31 mouse cellular contexts compared by ENCODE assay signal in the genomic region with DNA sequence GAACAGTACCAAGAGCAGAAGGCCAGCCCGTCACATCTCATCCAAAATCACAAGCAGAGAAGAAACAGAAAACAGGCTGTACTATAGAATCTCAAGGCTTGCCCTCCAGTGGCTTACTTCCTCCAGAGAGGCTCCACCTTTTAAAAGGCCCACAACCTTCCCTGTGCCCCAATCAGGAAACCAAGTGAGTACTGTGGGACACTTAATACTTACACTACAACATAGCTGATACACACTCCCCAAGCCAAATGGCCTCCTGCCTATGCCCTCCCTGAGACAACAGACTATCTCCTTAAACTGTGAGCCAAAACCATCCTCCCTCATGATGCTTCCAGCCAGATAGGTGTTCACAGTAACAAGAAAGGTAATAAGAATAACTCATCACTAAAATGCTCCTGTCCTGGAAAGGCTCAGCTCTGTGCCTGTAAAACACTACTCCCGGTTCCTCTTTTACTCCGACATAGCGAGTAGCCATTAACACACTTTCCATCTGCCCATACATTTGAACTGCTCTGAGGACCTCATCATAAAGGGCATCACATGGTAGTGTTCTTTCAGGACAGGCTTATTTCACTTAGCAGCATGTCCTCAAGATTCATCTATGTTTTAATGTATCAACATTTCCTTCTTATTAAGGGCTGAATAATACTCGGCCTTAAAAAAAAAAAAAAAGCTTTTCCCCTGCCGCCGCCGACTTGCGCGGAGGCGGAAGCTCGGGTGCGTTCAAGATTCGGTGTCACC. TPM values are rescaled to one million over a fixed set of nuclear protein-coding genes. Genes with fewer than 3 reads are reported as not detected.
A peak's percentile ranks its signal among the peaks of the same experiment; 100 is the strongest.
DNase-seq lines count a peak whose midpoint lies in the region; ATAC-seq and TF ChIP-seq lines count a peak whose summit lies in the region.
"Had no signal": no experiment of that assay in that cellular context is flagged by ENCODE, and none has a peak within 500 bp of the region (broad histone marks: within the 10 kb centered on the region; RNA-seq: fewer than 3 reads in every experiment).

No protein-coding gene starts in this region.

- ATAC-seq in liver, embryonic 14.5 days (ENCODE audit: insufficient read depth): no peak
- ATAC-seq in hindbrain, embryonic 11.5 days (ENCODE audit: low FRiP score): no peak
- ATAC-seq: forebrain, embryonic 15.5 days had no signal

- WGBS in liver, embryonic 14.5 days (ENCODE audit: insufficient replicate concordance): 88% methylated on average over 14 of the region's 14 CpGs
- 96% methylated on average over 14 of the region's 14 CpGs for WGBS in hindbrain, embryonic 11.5 days

- H3K4me3 ChIP-seq in liver, embryonic 14.5 days (ENCODE audit: insufficient read depth in 1 of 2, low read depth in 2 of 2, low read length in 2 of 2): no peak overlapping the region
- no peak overlapping the region for H3K4me3 ChIP-seq in hindbrain, embryonic 11.5 days (ENCODE audit: low read depth, low read length)
- H3K4me3 ChIP-seq: embryonic facial prominence, embryonic 10.5 days; embryonic facial prominence, embryonic 15.5 days; forebrain, embryonic 15.5 days; gastrocnemius, adult 2 months; heart, embryonic 10.5 days; hindbrain, embryonic 13.5 days had no signal

- TF ChIP-seq EP300 in liver, embryonic 14.5 days (IDR thresholded peaks at IDR 0.05; ENCODE audit: low read depth): no peak

- H3K9me3 ChIP-seq in liver, embryonic 14.5 days (ENCODE audit: control insufficient read depth, low read length): no peaks in the 10 kb centered on the region
- no peaks in the 10 kb centered on the region for H3K9me3 ChIP-seq in hindbrain, embryonic 11.5 days (ENCODE audit: control insufficient read depth, low read length)
- H3K9me3 ChIP-seq: embryonic facial prominence, embryonic 10.5 days; embryonic facial prominence, embryonic 15.5 days; forebrain, embryonic 15.5 days; G1E; heart, embryonic 10.5 days; hindbrain, embryonic 13.5 days had no signal

- H3K27me3 ChIP-seq in liver, embryonic 14.5 days (ENCODE audit: control insufficient read depth, insufficient read depth, low read length): no peaks in the 10 kb centered on the region
- H3K27me3 ChIP-seq in hindbrain, embryonic 11.5 days (ENCODE audit: control insufficient read depth, insufficient read depth, low read length): no peaks in the 10 kb centered on the region
- H3K27me3 ChIP-seq: embryonic facial prominence, embryonic 15.5 days; forebrain, embryonic 15.5 days; hindbrain, embryonic 13.5 days had no signal

- peak overlapping the region; percentile 27 for H3K4me2 ChIP-seq in liver, embryonic 14.5 days (ENCODE audit: low read depth)
- H3K4me2 ChIP-seq in hindbrain, embryonic 11.5 days (replicated peaks; ENCODE audit: low read depth, low read length): no peak overlapping the region
- H3K4me2 ChIP-seq: embryonic facial prominence, embryonic 15.5 days; forebrain, embryonic 15.5 days; hindbrain, embryonic 13.5 days; lung, embryonic 14.5 days had no signal

- DNase-seq in spleen, adult 12 weeks (ENCODE audit: low spot score): peak; percentile 3
- no peak for DNase-seq in spleen, postnatal 36 days (ENCODE audit: low spot score in 2 of 2)
- peak; percentile 54 for DNase-seq in c-Kit-negative CD71-positive TER-119-positive erythroid progenitor cells, embryonic 14.5 days (ENCODE audit: low read depth, low spot score)
- DNase-seq in liver, embryonic 14.5 days (ENCODE audit: low read depth in 3 of 3, low spot score in 3 of 3): no peak
- DNase-seq in frontal cortex, adult 2 months (ENCODE audit: extremely low spot score in 1 of 2, low spot score in 1 of 2): no peak
- no peak for DNase-seq in heart, adult 8-10 months (ENCODE audit: low spot score)
- DNase-seq in hindbrain, embryonic 11.5 days (ENCODE audit: low spot score): no peak
- DNase-seq: adrenal gland, postnatal 14 days; cerebellum, adult 2 months; cerebellum, postnatal 14 days; gastrocnemius, adult 2 months; heart, postnatal 36 days; kidney, adult 11 months; kidney, postnatal 14 days; left cerebral cortex, postnatal 4 days; lung, embryonic 14.5 days; lung, postnatal 14 days; midbrain, embryonic 14.5 days; retina, postnatal 1 day; right cerebral cortex, postnatal 14 days; spleen, adult 18-20 months; thymus, adult 18-20 months; thymus, postnatal 25 days had no signal

- no peak for TF ChIP-seq CTCF in liver, embryonic 14.5 days (IDR thresholded peaks at IDR 0.05; ENCODE audit: low read depth)

- peaks cover 40 to 48% of the 10 kb centered on the region in 2 experiments for H3K4me1 ChIP-seq in liver, embryonic 14.5 days (replicated peaks; ENCODE audit: control insufficient read depth in 2 of 2, insufficient read depth in 2 of 2, low read length in 1 of 2)
- H3K4me1 ChIP-seq in hindbrain, embryonic 11.5 days (replicated peaks; ENCODE audit: control insufficient read depth, insufficient read depth, low read length): no peaks in the 10 kb centered on the region
- H3K4me1 ChIP-seq: heart, embryonic 10.5 days had no signal

- peak overlapping the region; percentile 34 for H3K9ac ChIP-seq in liver, embryonic 14.5 days (replicated peaks)
- no peak overlapping the region for H3K9ac ChIP-seq in hindbrain, embryonic 11.5 days (ENCODE audit: low read depth, low read length)
- H3K9ac ChIP-seq: embryonic facial prominence, embryonic 15.5 days; forebrain, embryonic 15.5 days; hindbrain, embryonic 13.5 days; lung, embryonic 14.5 days had no signal

- H3K27ac ChIP-seq in liver, embryonic 14.5 days: peak overlapping the region; percentile 69
- no peak overlapping the region for H3K27ac ChIP-seq in hindbrain, embryonic 11.5 days (ENCODE audit: low read depth, low read length)
- H3K27ac ChIP-seq: embryonic facial prominence, embryonic 10.5 days; embryonic facial prominence, embryonic 15.5 days; forebrain, embryonic 15.5 days; gastrocnemius, adult 2 months; heart, embryonic 10.5 days; hindbrain, embryonic 13.5 days; stomach, postnatal 0 days had no signal

- H3K36me3 ChIP-seq in liver, embryonic 14.5 days (replicated peaks; ENCODE audit: control insufficient read depth, insufficient read depth, low read depth): no peaks in the 10 kb centered on the region
- no peaks in the 10 kb centered on the region for H3K36me3 ChIP-seq in hindbrain, embryonic 11.5 days (ENCODE audit: control insufficient read depth, insufficient read depth, low read length)
- H3K36me3 ChIP-seq: embryonic facial prominence, embryonic 10.5 days; embryonic facial prominence, embryonic 15.5 days; forebrain, embryonic 15.5 days; heart, embryonic 10.5 days had no signal

RNA-seq across cellular contexts. Expression of a gene that starts 6.3 kb away (rescaled TPM):
- 6.6 and 8.1 TPM in 2 replicates for polyA plus RNA-seq in liver, embryonic 14.5 days (2012; rRNA removed)
- polyA plus RNA-seq in liver, embryonic 14.5 days (2014; fragmentation: Nextera tagmentation; extraction: Ambion mirVana): 10.9 and 12.3 TPM in 2 replicates
- 23.8 and 31.2 TPM in 2 replicates for polyA plus RNA-seq in frontal cortex, adult 2 months (2012; rRNA removed)
- total RNA-seq in heart, adult 8-10 months (2022): 1 to 10 TPM; 7.4 to 9.0 (median 7.8) TPM
- 11.1 and 11.4 TPM in 2 replicates for polyA plus RNA-seq in hindbrain, embryonic 11.5 days (2014; fragmentation: Nextera tagmentation; extraction: Ambion mirVana)
- total RNA-seq: monocyte, adult 5-6 weeks had no signal

RNA-seq across cellular contexts. Expression of a gene that starts 36.6 kb away (rescaled TPM):
- polyA plus RNA-seq in liver, embryonic 14.5 days (2012; rRNA removed): 5.2 and 8.5 TPM in 2 replicates
- 12.1 and 15.2 TPM in 2 replicates for polyA plus RNA-seq in liver, embryonic 14.5 days (2014; fragmentation: Nextera tagmentation; extraction: Ambion mirVana)
- polyA plus RNA-seq in frontal cortex, adult 2 months (2012; rRNA removed): 44.6 and 46.0 TPM in 2 replicates
- 10 to 100 TPM; 41.9 to 48.4 (median 45.2) TPM for total RNA-seq in heart, adult 8-10 months (2022)
- 28.0 and 43.5 TPM in 2 replicates for polyA plus RNA-seq in hindbrain, embryonic 11.5 days (2014; fragmentation: Nextera tagmentation; extraction: Ambion mirVana)

RNA-seq across cellular contexts. Expression of a gene that starts 51.2 kb away (rescaled TPM):
- polyA plus RNA-seq in liver, embryonic 14.5 days (2012; rRNA removed): 6.9 and 9.8 TPM in 2 replicates
- 27.5 and 27.9 TPM in 2 replicates for polyA plus RNA-seq in liver, embryonic 14.5 days (2014; fragmentation: Nextera tagmentation; extraction: Ambion mirVana)
- polyA plus RNA-seq in frontal cortex, adult 2 months (2012; rRNA removed): 24.8 and 25.8 TPM in 2 replicates
- total RNA-seq in heart, adult 8-10 months (2022): 10 to 100 TPM; 31.8 to 36.3 (median 33.3) TPM
- polyA plus RNA-seq in hindbrain, embryonic 11.5 days (2014; fragmentation: Nextera tagmentation; extraction: Ambion mirVana): 48.4 and 49.7 TPM in 2 replicates

Comparison
In these comparisons a context has a peak if more than half of its experiments do, and no peak if none do; other contexts are left out.
1. DNase-seq: peak in spleen, adult 12 weeks (single experiment) and c-Kit-negative CD71-positive TER-119-positive erythroid progenitor cells, embryonic 14.5 days (single experiment); none in spleen, postnatal 36 days (0 of 2), liver, embryonic 14.5 days (0 of 3), frontal cortex, adult 2 months (0 of 2), heart, adult 8-10 months (single experiment) and hindbrain, embryonic 11.5 days (single experiment).